Mouse (Mus musculus) left cerebral cortex, adult 8-10 months (tissue): ENCODE measurements at regions not wholly inside any gene's neighbourhood (a gene's known extent, or its start where the extent isn't known, plus 50 kb on each side); places are given as distances from the start of the nearest gene placed in this dataset.

Source experiments
- DNase-seq, 2 experiments: peaks; one replicate each; pipeline ENCODE4 v3.0.0; 2022; ENCODE audit warnings: low spot score in 2 of 2

GRCm38 (mm10) chr14:36819826-36820225, 148.8 kb downstream of the Ccser2 start:
- no peak for DNase-seq

- no peak for DNase-seq
Observed at GRCm38 (mm10) chr14:36802418-36802817, 166.2 kb downstream of the Ccser2 start.

- no peak for DNase-seq
Observed at GRCm38 (mm10) chr14:36799820-36800219, 168.8 kb downstream of the Ccser2 start.

- DNase-seq = no peak
Observed at GRCm38 (mm10) chr14:36781882-36782281, 186.7 kb downstream of the Ccser2 start.

- DNase-seq = peak in 1 of 2 experiments; percentile 7
Observed at GRCm38 (mm10) chr14:36778956-36779355, 189.6 kb downstream of the Ccser2 start.

GRCm38 (mm10) chr14:36774349-36774748, 194.2 kb downstream of the Ccser2 start:
- no peak for DNase-seq

- DNase-seq = no peak
Observed at GRCm38 (mm10) chr14:36764377-36764776, 204.2 kb downstream of the Ccser2 start.

GRCm38 (mm10) chr14:36756056-36756455, 212.5 kb downstream of the Ccser2 start:
- no peak for DNase-seq

GRCm38 (mm10) chr14:36748130-36748883, 220.3 kb downstream of the Ccser2 start:
- peak in 1 of 2 experiments; percentile 22 for DNase-seq

- DNase-seq = no peak
Observed at GRCm38 (mm10) chr14:36731095-36731494, 237.5 kb downstream of the Ccser2 start.

- no peak for DNase-seq
Observed at GRCm38 (mm10) chr14:36726092-36726491, 242.5 kb downstream of the Ccser2 start.

- no peak for DNase-seq
Observed at GRCm38 (mm10) chr14:36715684-36716083, 252.9 kb downstream of the Ccser2 start.

GRCm38 (mm10) chr14:36696993-36697392, 271.6 kb downstream of the Ccser2 start:
- no peak for DNase-seq

- DNase-seq = no peak
Observed at GRCm38 (mm10) chr14:36691958-36692357, 276.6 kb downstream of the Ccser2 start.

- no peak for DNase-seq
Observed at GRCm38 (mm10) chr14:36691018-36691417, 277.6 kb downstream of the Ccser2 start.

- no peak for DNase-seq
Observed at GRCm38 (mm10) chr14:36658678-36659263, 309.8 kb downstream of the Ccser2 start.

- DNase-seq = no peak
Observed at GRCm38 (mm10) chr14:36658193-36658592, 310.4 kb downstream of the Ccser2 start.

- DNase-seq = no peak
Observed at GRCm38 (mm10) chr14:36652982-36653557, 315.5 kb downstream of the Ccser2 start.

GRCm38 (mm10) chr14:36651053-36651735, 317.4 kb downstream of the Ccser2 start:
- no peak for DNase-seq

GRCm38 (mm10) chr14:36646649-36647048, 321.9 kb downstream of the Ccser2 start:
- DNase-seq = no peak

GRCm38 (mm10) chr14:36646237-36646636, 322.3 kb downstream of the Ccser2 start:
- no peak for DNase-seq

- no peak for DNase-seq
Observed at GRCm38 (mm10) chr14:36624822-36625221, 343.8 kb downstream of the Ccser2 start.
